Mouse (Mus musculus): ENCODE measurements around the gene Entpd3.

DNA sequence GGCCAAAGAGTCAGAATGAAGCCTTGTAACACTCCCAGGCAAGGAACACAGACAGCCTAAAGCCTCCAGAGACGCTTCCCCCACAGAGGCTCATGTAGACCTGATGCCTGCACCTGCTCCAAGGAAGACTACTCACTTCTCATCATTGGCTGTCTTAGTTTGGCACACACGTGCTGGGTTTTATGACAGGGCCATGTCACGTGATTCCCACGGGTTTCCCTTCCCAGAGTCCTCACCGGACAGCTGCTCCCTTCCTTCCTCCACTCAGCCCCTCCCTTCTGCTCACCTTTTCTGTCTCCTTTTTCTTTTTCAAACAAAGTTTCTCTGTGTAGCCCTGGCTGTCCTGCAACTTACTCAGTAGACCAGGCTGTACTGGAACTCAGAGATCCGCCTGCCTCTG is 7.6 kb upstream of the Entpd3 start:
- TF ChIP-seq GATA1 (IDR thresholded peaks at IDR 0.05; ENCODE audit: low read length) (no peak), TAL1 (IDR thresholded peaks at IDR 0.05; ENCODE audit: low read length) (no peak)
